Mouse (Mus musculus) liver, embryonic 12.5 days (tissue): Measurements from ENCODE around the gene Ak5. TPM values are rescaled to one million over a fixed set of nuclear protein-coding genes. Genes with fewer than 3 reads are reported as not detected.

Source experiments
- ATAC-seq: fragments of 200-750 bp; cut with Nextera tagmentation; 2 replicates; pipeline ENCODE4 v1.8.0; 2017; ENCODE audit warnings: moderate number of reproducible peaks, mild to moderate bottlenecking, moderate library complexity
- H3K27ac ChIP-seq: fragments of 300-500 bp; sonication (generic); 2 replicates; pipeline ENCODE4 v1.5.1; 2016; ENCODE audit warnings: mild to moderate bottlenecking
- H3K27me3 ChIP-seq: fragments of 300-500 bp; sonication (generic); replicated peaks from 2 replicates; pipeline ENCODE4 v1.6.1; 2016; ENCODE audit warnings: mild to moderate bottlenecking, moderate library complexity
- H3K36me3 ChIP-seq: fragments of 300-500 bp; sonication (generic); 2 replicates; pipeline ENCODE4 v1.6.1; 2016; ENCODE audit warnings: mild to moderate bottlenecking, moderate library complexity
- H3K4me1 ChIP-seq: fragments of 300-500 bp; sonication (generic); 2 replicates; pipeline ENCODE4 v1.6.1; 2016
- H3K4me2 ChIP-seq: fragments of 300-500 bp; sonication (generic); 2 replicates; pipeline ENCODE4 v1.6.1; 2016; ENCODE audit warnings: mild to moderate bottlenecking, moderate library complexity
- H3K4me3 ChIP-seq: fragments of 300-500 bp; sonication (generic); 2 replicates; pipeline ENCODE4 v1.5.1; 2016; ENCODE audit warnings: mild to moderate bottlenecking, moderate library complexity
- H3K9ac ChIP-seq: fragments of 300-500 bp; sonication (generic); 2 replicates; pipeline ENCODE4 v1.6.1; 2016; ENCODE audit warnings: mild to moderate bottlenecking, moderate library complexity
- H3K9me3 ChIP-seq: fragments of 300-500 bp; sonication (generic); replicated peaks from 2 replicates; pipeline ENCODE4 v1.6.1; 2016; ENCODE audit warnings: mild to moderate bottlenecking, moderate library complexity
- WGBS: fragments of 180-500 bp; shearing (Covaris S2); methylation state at CpG from one replicate; pipeline ENCODE4 v1.1.7; 2016; ENCODE audit not compliant: insufficient replicate concordance; 5-methylcytosine and 5-hydroxymethylcytosine counted together
- polyA plus RNA-seq: library from polyadenylated mRNA; unstranded; fragments of >200 nt; fragmentation: Nextera tagmentation; extraction: Ambion mirVana; gene quantifications from 2 replicates; pipeline ENCODE4 v1.2.1, GENCODE M21; 2016

The Ak5 gene
- polyA plus RNA-seq, 1 experiment from 2014 or later = 1.1 TPM

GRCm38 (mm10) chr3:152557659-152558058, 110.5 kb downstream of the Ak5 start:
- Histone ChIP-seq H3K36me3 (no peaks in the 10 kb centered on the region), H3K9me3 (no peaks in the 10 kb centered on the region), H3K27ac (peak overlapping the region; percentile 16; the same call in 1 of the 2 replicates), H3K4me3 (peak overlapping the region; percentile 21; the same call in 1 of the 2 replicates), H3K4me2 (peak overlapping the region; percentile 51), H3K4me1 (peaks cover 45% of the 10 kb centered on the region), H3K9ac (no peak overlapping the region), H3K27me3 (no peaks in the 10 kb centered on the region)
- 14% methylated on average over 11 of the region's 12 CpGs for WGBS
- ATAC-seq = peak; percentile 93

GRCm38 (mm10) chr3:152556919-152557318, 111.2 kb downstream of the Ak5 start:
- WGBS = 89% methylated on average over 3 of the region's 3 CpGs

GRCm38 (mm10) chr3:152556435-152556834, 111.7 kb downstream of the Ak5 start:
- 18% methylated on average over 3 of the region's 4 CpGs for WGBS
- H3K9me3 ChIP-seq = no peaks in the 10 kb centered on the region
- no peak overlapping the region for H3K27ac ChIP-seq
- H3K4me2 ChIP-seq = no peak overlapping the region
- no peak overlapping the region for H3K4me3 ChIP-seq
- H3K27me3 ChIP-seq = no peaks in the 10 kb centered on the region
- H3K9ac ChIP-seq = no peak overlapping the region
- ATAC-seq = no peak
- H3K4me1 ChIP-seq = peaks cover 54% of the 10 kb centered on the region
- no peaks in the 10 kb centered on the region for H3K36me3 ChIP-seq

More at GRCm38 (mm10) chr3:152556919-152557318, 111.2 kb downstream of the Ak5 start:
- Histone ChIP-seq H3K27ac (0 out of 2 replicates have a peak overlapping the region, but pooled peaks have one; percentile 16), H3K36me3 (no peaks in the 10 kb centered on the region), H3K9me3 (no peaks in the 10 kb centered on the region), H3K4me2 (no peak overlapping the region), H3K27me3 (no peaks in the 10 kb centered on the region), H3K4me3 (no peak overlapping the region), H3K4me1 (peaks cover 50% of the 10 kb centered on the region), H3K9ac (no peak overlapping the region)
- ATAC-seq = no peak

GRCm38 (mm10) chr3:152555216-152555615, 112.9 kb downstream of the Ak5 start:
- peaks cover 67% of the 10 kb centered on the region for H3K4me1 ChIP-seq
- WGBS = 68% methylated on average over 7 of the region's 7 CpGs
- H3K4me3 ChIP-seq = no peak overlapping the region
- no peak overlapping the region for H3K27ac ChIP-seq
- no peak for ATAC-seq
- no peaks in the 10 kb centered on the region for H3K27me3 ChIP-seq
- no peak overlapping the region for H3K4me2 ChIP-seq
- no peaks in the 10 kb centered on the region for H3K36me3 ChIP-seq
- H3K9me3 ChIP-seq = no peaks in the 10 kb centered on the region
- H3K9ac ChIP-seq = no peak overlapping the region

- no peak overlapping the region for H3K27ac ChIP-seq
- H3K27me3 ChIP-seq = no peaks in the 10 kb centered on the region
- H3K4me1 ChIP-seq = peaks cover 72% of the 10 kb centered on the region
- no peak overlapping the region for H3K4me3 ChIP-seq
- 81% methylated on average over 7 of the region's 7 CpGs for WGBS
- no peak for ATAC-seq
- no peaks in the 10 kb centered on the region for H3K36me3 ChIP-seq
- H3K4me2 ChIP-seq = no peak overlapping the region
- H3K9ac ChIP-seq = no peak overlapping the region
- H3K9me3 ChIP-seq = no peaks in the 10 kb centered on the region
Measured at GRCm38 (mm10) chr3:152554366-152554765, 113.8 kb downstream of the Ak5 start.

- Histone ChIP-seq H3K27me3 (no peaks in the 10 kb centered on the region), H3K9ac (no peak overlapping the region), H3K4me1 (peaks cover 56% of the 10 kb centered on the region), H3K4me2 (no peak overlapping the region), H3K4me3 (no peak overlapping the region), H3K36me3 (no peaks in the 10 kb centered on the region), H3K9me3 (no peaks in the 10 kb centered on the region), H3K27ac (no peak overlapping the region)
- 79% methylated on average over 8 of the region's 8 CpGs for WGBS
- no peak for ATAC-seq
Measured at GRCm38 (mm10) chr3:152552641-152553040, 115.5 kb downstream of the Ak5 start.

GRCm38 (mm10) chr3:152550528-152551115, 117.5 kb downstream of the Ak5 start:
- peak overlapping the region; percentile 4; the same call in 1 of the 2 replicates for H3K4me2 ChIP-seq
- ATAC-seq = 0 out of 2 replicates have a peak, but pooled peaks have one; percentile 50
- WGBS = 65% methylated on average over 7 of the region's 7 CpGs

GRCm38 (mm10) chr3:152550031-152550430, 118.1 kb downstream of the Ak5 start:
- Histone ChIP-seq H3K9ac (no peak overlapping the region), H3K27ac (0 out of 2 replicates have a peak overlapping the region, but pooled peaks have one; percentile 20), H3K27me3 (no peaks in the 10 kb centered on the region), H3K4me1 (peaks cover 36% of the 10 kb centered on the region), H3K4me3 (no peak overlapping the region), H3K4me2 (peak overlapping the region; percentile 32), H3K36me3 (no peaks in the 10 kb centered on the region), H3K9me3 (no peaks in the 10 kb centered on the region)
- peak; percentile 90 for ATAC-seq

More at GRCm38 (mm10) chr3:152550528-152551115, 117.5 kb downstream of the Ak5 start:
- H3K4me3 ChIP-seq = no peak overlapping the region
- peaks cover 42% of the 10 kb centered on the region for H3K4me1 ChIP-seq
- H3K9me3 ChIP-seq = no peaks in the 10 kb centered on the region
- no peaks in the 10 kb centered on the region for H3K36me3 ChIP-seq
- no peaks in the 10 kb centered on the region for H3K27me3 ChIP-seq
- H3K9ac ChIP-seq = no peak overlapping the region
- H3K27ac ChIP-seq = peak overlapping the region; percentile 36

- Histone ChIP-seq H3K4me1 (peaks cover 7% of the 10 kb centered on the region), H3K27ac (no peak overlapping the region), H3K4me3 (no peak overlapping the region), H3K27me3 (peaks cover 4% of the 10 kb centered on the region; the same call in 1 of the 2 replicates), H3K9me3 (no peaks in the 10 kb centered on the region), H3K4me2 (no peak overlapping the region), H3K36me3 (no peaks in the 10 kb centered on the region), H3K9ac (no peak overlapping the region)
- no peak for ATAC-seq
- WGBS = 67% methylated on average over 3 of the region's 3 CpGs
Measured at GRCm38 (mm10) chr3:152544921-152545320, 123.2 kb downstream of the Ak5 start.

GRCm38 (mm10) chr3:152542298-152542697, 125.9 kb downstream of the Ak5 start:
- Histone ChIP-seq H3K9me3 (no peaks in the 10 kb centered on the region), H3K4me2 (no peak overlapping the region), H3K4me1 (no peaks in the 10 kb centered on the region), H3K27me3 (peaks cover 4% of the 10 kb centered on the region; the same call in 1 of the 2 replicates), H3K4me3 (no peak overlapping the region), H3K9ac (no peak overlapping the region), H3K27ac (no peak overlapping the region), H3K36me3 (no peaks in the 10 kb centered on the region)
- WGBS = 74% methylated on average over 5 of the region's 5 CpGs
- ATAC-seq = no peak

GRCm38 (mm10) chr3:152530344-152530743, 137.8 kb downstream of the Ak5 start:
- ATAC-seq = no peak
- no peaks in the 10 kb centered on the region for H3K9me3 ChIP-seq
- H3K36me3 ChIP-seq = no peaks in the 10 kb centered on the region
- H3K9ac ChIP-seq = no peak overlapping the region
- H3K27ac ChIP-seq = no peak overlapping the region
- no peak overlapping the region for H3K4me2 ChIP-seq
- peaks cover 9% of the 10 kb centered on the region; the same call in 1 of the 2 replicates for H3K27me3 ChIP-seq
- no peak overlapping the region for H3K4me3 ChIP-seq
- 68% methylated on average over 5 of the region's 5 CpGs for WGBS
- peaks cover 8% of the 10 kb centered on the region; the same call in 1 of the 2 replicates for H3K4me1 ChIP-seq

- Histone ChIP-seq H3K36me3 (no peaks in the 10 kb centered on the region), H3K4me1 (peaks cover 8% of the 10 kb centered on the region; the same call in 1 of the 2 replicates), H3K27ac (no peak overlapping the region), H3K9ac (no peak overlapping the region), H3K9me3 (no peaks in the 10 kb centered on the region), H3K4me3 (no peak overlapping the region), H3K4me2 (no peak overlapping the region), H3K27me3 (peaks cover 9% of the 10 kb centered on the region; the same call in 1 of the 2 replicates)
- WGBS = 47% methylated on average over 11 of the region's 11 CpGs
- no peak for ATAC-seq
Measured at GRCm38 (mm10) chr3:152529058-152529972, 138.8 kb downstream of the Ak5 start.
